ENCODE assay signal across 8 mouse cellular contexts in genomic region chr3:36475532-36476087, GRCm38 (mm10). TPM values are rescaled to one million over a fixed set of nuclear protein-coding genes. Genes with fewer than 3 reads are reported as not detected.
A peak's percentile ranks its signal among the peaks of the same experiment; 100 is the strongest.
DNase-seq lines count a peak whose midpoint lies in the region; ATAC-seq lines count a peak whose summit lies in the region.

TSS of gene Anxa5 (minus strand) at chr3:36475894.
TSS of gene 1810062G17Rik (plus strand) at chr3:36475937.

- H3K27me3 ChIP-seq in hindbrain, embryonic 16.5 days (replicated peaks; ENCODE audit: control insufficient read depth, insufficient read depth, low read length), result no peaks in the 10 kb centered on the region

- peak within 1 kb of the TSS; percentile 98 for H3K4me2 ChIP-seq in hindbrain, embryonic 16.5 days (ENCODE audit: low read length)

- no peaks in the 10 kb centered on the region; the same call in 1 of the 2 replicates for H3K4me1 ChIP-seq in hindbrain, embryonic 16.5 days (ENCODE audit: control insufficient read depth, insufficient read depth, low read depth, low read length)

- H3K4me3 ChIP-seq in hindbrain, embryonic 16.5 days (ENCODE audit: low read length), result peak within 1 kb of the TSS; percentile 74
- H3K4me3 ChIP-seq in macrophage (ENCODE audit: inconsistent target), result peak within 1 kb of the TSS; percentile 99

- 0% methylated on average over 27 of the region's 32 CpGs for WGBS in hindbrain, embryonic 16.5 days
- WGBS in macrophage (ENCODE audit: missing documents), result under 1% methylated on average over 32 of the region's 32 CpGs

- peak within 1 kb of the TSS; percentile 77 for H3K9ac ChIP-seq in hindbrain, embryonic 16.5 days (ENCODE audit: low read depth, low read length)

- no peaks in the 10 kb centered on the region for H3K9me3 ChIP-seq in hindbrain, embryonic 16.5 days (ENCODE audit: control insufficient read depth, low read length)

- peak; percentile 89 for DNase-seq in WW6 (ENCODE audit: low read depth, low spot score)
- peak; percentile 65 to 78 for DNase-seq in cerebellum, postnatal 4 days (ENCODE audit: low spot score in 2 of 2)
- DNase-seq in gastrocnemius, adult 18-20 months (ENCODE audit: low spot score), result peak; percentile 99
- peak; percentile 79 to 88 for DNase-seq in left cerebral cortex, adult 18-20 months (ENCODE audit: low spot score in 2 of 2)
- peak; percentile 93 for DNase-seq in right cerebral cortex, adult 18-20 months
- peak; percentile 92 for DNase-seq in urinary bladder, postnatal 10 days (ENCODE audit: low spot score)

- H3K36me3 ChIP-seq in hindbrain, embryonic 16.5 days (ENCODE audit: control insufficient read depth, insufficient read depth, low read length), result no peaks in the 10 kb centered on the region
- H3K36me3 ChIP-seq in macrophage (ENCODE audit: inconsistent target), result peaks cover 5% of the 10 kb centered on the region; the same call in 1 of the 2 replicates

- peak within 1 kb of the TSS; percentile 59; the same call in 1 of the 2 replicates for H3K27ac ChIP-seq in hindbrain, embryonic 16.5 days (ENCODE audit: low read depth, low read length)
- H3K27ac ChIP-seq in macrophage, result peak within 1 kb of the TSS; percentile 99

- peaks cover 48% of the 10 kb centered on the region for H3K79me2 ChIP-seq in macrophage (ENCODE audit: inconsistent target)

- ATAC-seq in hindbrain, embryonic 16.5 days, result peak; percentile 98

RNA-seq across cellular contexts. Expression of gene Anxa5, which starts in this region (rescaled TPM):
- total RNA-seq in gastrocnemius, adult 18-20 months (2021), result 10 to 100 TPM; 35.6 to 47.6 TPM
- polyA plus RNA-seq in hindbrain, embryonic 16.5 days (2015; fragmentation: Nextera tagmentation; extraction: Ambion mirVana), result 74.7 and 94.7 TPM in 2 replicates
- total RNA-seq in left cerebral cortex, adult 18-20 months (2021), result 10 to 100 TPM; 71.6 to 82.2 TPM
- 100 to 1,000 TPM in 19 of 26 experiments, 10 to 100 TPM in 7; 53.0 to 969 (median 158) TPM for total RNA-seq in macrophage (2018; cell fraction: chromatin; rRNA removed)
- total RNA-seq in macrophage (2018; cell fraction: cytosol; rRNA removed), result 1,000 to 10,000 TPM in 2 of 26 experiments, 100 to 1,000 TPM in 24; 392 to 1,268 (median 777) TPM
- total RNA-seq in macrophage (2018; cell fraction: nucleus; rRNA removed), result 100 to 1,000 TPM; 188 to 850 (median 333) TPM
- 668 to 1,026 TPM (median 746 TPM) in 3 replicates for polyA plus RNA-seq in macrophage (2018)

RNA-seq across cellular contexts. Expression of gene 1810062G17Rik, which starts in this region (rescaled TPM):
- not detected for total RNA-seq in gastrocnemius, adult 18-20 months (2021)
- 0.29 and 0.41 TPM in 2 replicates for polyA plus RNA-seq in hindbrain, embryonic 16.5 days (2015; fragmentation: Nextera tagmentation; extraction: Ambion mirVana)
- not detected for total RNA-seq in left cerebral cortex, adult 18-20 months (2021)
- 1 to 10 TPM in 3 of 26 experiments, not detected in 23; 1.1 to 2.2 (median 1.4) TPM for total RNA-seq in macrophage (2018; cell fraction: chromatin; rRNA removed)
- total RNA-seq in macrophage (2018; cell fraction: cytosol; rRNA removed), result under 1 TPM in 11 of 26 experiments, not detected in 15; 0.16 to 0.42 (median 0.29) TPM
- 1 to 10 TPM in 8 of 26 experiments, under 1 TPM in 7, not detected in 11; 0.61 to 2.4 (median 1.0) TPM for total RNA-seq in macrophage (2018; cell fraction: nucleus; rRNA removed)
- not detected in 3 replicates for polyA plus RNA-seq in macrophage (2018)

Comparison
In these comparisons a context has a peak if more than half of its experiments do, and no peak if none do; other contexts are left out.
1. Peak in every context shown above with its lines: DNase-seq, ATAC-seq, H3K4me3 ChIP-seq and H3K27ac ChIP-seq.